Mouse (Mus musculus): ENCODE measurements around the gene Cox6b2. TPM values are rescaled to one million over a fixed set of nuclear protein-coding genes. Genes with fewer than 3 reads are reported as not detected.
A peak's percentile ranks its signal among the peaks of the same experiment; 100 is the strongest.

Gene Cox6b2
- total RNA-seq, 2 experiments from 2014 or later, result 7.4 to 10.9 TPM

GRCm38 (mm10) chr7:4771202-4771601 is 18.3 kb upstream of the Cox6b2 start, which contains the start of gene Fam71e2:
Gene Fam71e2, minus strand, starts transcription at chr7:4771302.
- DNase-seq, result no peak
- intact Hi-C loops (cut with DNase I), result no loop called here

DNA sequence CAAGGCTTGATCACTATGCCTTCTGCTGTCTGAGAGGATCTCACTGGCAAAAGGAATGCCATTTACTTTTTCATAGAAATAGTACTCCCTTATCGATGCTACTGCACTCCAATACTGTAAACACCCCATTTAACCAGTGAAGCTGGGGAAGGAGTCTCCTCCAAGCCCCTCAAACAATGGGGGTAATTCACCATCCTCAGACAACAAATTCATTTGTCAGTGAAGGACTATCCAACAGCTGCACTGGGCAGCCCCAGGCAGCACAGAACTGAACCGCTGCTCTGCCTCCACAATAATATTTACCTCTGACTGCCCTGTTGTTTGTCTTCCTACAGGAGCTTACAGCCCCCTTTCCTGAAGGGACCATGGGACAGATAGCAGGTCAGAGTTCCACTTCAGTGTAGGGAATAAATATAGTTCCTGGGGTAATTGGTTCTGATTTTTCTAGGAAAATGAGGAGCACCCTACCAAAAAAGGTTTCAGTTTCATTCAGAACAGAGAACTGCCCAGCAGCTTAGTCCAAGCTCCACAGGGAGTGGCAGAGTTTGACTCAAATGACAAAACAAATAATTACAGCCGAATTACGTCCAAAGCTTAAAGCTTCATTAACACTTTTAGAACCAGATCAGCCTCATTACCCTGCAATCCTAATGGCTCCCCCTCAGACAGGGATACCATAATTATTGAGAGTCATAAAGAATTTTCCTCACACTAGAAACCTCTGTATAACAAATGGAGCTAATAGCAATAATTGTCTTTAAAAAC is 12.2 kb upstream of the Cox6b2 start:
- intact Hi-C loops (cut with DNase I), result no loop called here
- DNase-seq, result no peak

DNA sequence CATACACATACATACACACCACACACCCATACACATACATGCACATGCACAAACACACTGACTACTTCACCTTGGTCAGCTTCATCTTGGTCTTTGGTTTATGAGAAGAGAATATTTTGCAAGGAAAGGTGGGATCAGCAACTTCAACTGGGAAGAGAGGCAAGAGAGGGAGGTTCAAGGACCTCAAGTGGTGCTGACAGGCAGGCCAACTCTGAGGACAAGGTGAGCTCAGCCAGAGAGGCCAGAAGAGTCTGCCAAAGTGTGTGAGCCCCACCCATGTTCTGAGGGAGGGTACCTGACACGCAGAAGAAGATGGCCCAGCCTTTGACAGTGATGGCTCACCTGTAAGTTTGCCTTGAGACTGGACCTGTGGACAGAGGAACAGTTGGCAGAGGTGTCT is 6.8 kb upstream of the Cox6b2 start:
- DNase-seq, result no peak
- intact Hi-C loops (cut with DNase I), result loop anchor here (2.0 kb wide), 1 partner anchor 23 kb away; the partner anchor contains the start of genes Il11 and Tmem190

DNA sequence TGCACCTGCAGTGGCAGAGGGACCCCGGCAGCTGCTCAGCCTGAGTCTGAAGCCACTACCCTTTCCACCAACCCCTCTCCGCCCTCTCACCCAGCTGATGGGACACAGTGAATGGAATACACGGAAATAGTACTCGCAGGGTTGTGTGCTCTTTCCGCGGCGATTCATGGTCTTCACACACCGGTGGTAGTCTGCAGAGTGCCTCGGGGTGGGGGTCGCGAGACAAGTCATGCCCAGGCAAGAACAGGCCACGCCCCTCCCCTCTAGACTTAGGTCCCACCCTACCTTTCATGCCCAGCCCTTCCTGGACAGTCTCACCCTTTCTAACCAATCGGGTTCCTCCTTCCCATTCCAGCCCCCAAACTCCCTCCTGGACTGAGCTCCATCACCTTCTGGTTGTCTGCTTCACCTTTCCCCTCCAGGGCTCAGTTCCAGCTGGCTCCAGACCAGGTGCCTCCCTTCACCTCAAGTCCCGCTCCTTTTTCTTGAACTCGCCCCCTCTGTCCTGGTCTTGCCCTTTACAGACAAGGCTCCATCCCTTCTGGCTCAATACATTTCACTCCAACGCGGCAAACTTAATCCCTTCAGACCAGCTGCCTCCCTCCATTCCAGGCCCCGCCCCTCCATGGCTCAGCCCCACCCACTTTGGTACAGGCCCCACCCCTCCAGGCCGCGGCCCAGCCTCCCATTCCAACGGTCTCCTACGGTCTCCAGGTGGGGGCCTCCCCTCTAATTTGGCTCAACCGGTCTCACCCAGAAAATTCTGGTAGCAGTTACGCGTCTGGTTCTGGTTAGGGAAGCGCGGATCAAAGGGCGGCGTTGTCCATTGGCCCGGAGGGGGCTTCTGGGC is 698 bp downstream of the Cox6b2 start:
- intact Hi-C loops (cut with DNase I), result no loop called here
- peak; percentile 25 to 41 for DNase-seq

DNA sequence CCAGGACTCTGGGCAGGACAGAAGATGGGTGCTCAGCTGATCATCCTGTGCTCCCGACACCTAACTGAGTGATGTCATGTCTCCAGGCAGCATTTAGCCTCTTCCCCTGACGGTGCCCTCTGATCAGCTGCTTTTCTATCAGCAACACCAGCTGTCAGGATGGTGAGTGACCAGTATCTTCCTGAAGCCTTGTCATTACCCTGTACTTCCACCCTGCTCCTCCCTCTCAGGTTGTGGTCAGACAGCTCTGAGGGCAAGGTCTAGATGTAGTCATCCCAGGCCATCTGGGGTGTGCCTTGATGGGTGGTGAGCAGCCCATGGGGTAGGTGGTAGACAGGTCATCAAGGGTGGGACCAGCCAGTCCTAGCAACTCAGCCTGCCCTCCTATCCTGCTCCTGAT is 3.7 kb downstream of the Cox6b2 start:
- intact Hi-C loops (cut with DNase I), result no loop called here
- DNase-seq, result no peak

DNA sequence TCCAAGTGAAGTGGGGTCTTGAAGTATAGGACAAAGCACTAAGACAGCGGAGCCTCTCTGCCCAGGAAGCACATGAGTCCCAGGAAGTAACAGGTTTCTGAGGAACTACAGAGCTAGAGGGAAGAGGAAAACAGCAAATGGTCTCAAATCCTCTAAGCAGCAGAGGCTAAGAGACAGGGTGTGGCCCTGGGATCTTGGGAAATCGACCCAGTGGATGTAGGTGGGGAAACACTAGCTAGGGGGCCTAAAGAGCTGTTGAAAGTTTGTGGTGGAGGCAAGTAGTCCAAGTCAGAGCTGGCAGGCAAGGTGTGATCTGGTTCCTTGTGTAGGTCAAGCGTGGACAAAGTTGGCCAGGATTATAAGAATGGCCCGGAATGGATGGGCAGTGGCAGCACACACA is 4.6 kb downstream of the Cox6b2 start:
- no peak for DNase-seq
- intact Hi-C loops (cut with DNase I), result no loop called here

DNA sequence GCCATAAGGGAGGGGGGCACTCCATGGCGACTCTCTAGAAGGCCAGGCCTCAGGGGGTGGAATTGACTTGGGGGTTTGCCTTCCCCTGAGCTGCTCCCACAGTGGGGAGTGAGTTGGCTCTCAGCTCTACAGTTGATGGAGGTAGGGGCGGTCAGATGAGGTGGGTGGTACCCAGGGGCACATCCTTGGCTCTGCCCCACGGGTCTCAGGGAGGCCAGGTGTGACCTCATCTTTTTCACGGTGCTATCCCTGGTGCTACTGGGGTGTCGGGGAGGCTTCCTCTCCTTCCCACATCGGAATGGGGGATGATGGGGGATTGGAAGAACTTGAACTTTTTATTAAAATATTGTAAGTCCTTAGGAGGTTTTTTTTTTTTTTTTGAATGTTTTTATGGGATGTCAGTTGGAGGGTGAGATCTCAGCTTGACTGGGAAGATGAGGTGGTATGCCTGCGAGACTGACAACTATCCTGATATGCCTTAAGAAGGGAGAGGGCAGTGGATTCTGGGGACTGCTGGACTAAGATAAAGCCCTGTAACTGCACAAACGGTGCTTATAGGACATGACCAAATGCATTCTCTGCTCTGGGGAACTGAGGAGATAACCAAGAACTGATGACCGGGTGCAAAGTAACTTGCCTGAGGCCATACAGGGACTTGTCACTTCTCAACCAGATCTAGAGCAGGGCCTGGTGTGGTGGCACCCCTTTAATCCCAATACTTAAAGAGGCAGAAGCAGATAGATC is 5.6 kb downstream of the Cox6b2 start:
- DNase-seq, result no peak
- intact Hi-C loops (cut with DNase I), result no loop called here

GRCm38 (mm10) chr7:4746326-4746980 is 6.4 kb downstream of the Cox6b2 start:
- intact Hi-C loops (cut with DNase I), result no loop called here
- no peak for DNase-seq

DNA sequence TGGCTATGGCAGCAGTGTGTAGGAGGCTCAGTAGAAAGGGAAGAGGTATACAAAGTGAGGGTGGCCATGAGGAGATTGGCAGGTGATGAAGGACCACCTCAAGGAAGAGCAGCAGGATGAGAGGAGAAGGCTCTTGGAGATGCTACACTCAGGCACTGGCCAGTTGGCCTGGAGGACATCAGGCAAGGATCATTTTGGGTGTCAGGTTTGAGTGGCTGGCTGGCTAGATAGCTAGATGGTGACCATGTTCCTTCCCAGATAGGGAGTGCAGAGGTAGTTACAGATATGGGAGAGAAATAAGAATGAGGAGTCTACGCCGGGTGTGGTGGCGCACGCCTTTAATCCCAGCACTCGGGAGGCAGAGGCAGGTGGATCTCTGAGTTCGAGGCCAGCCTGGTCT is 8.0 kb downstream of the Cox6b2 start:
- intact Hi-C loops (cut with DNase I), result no loop called here
- no peak for DNase-seq

GRCm38 (mm10) chr7:4743354-4743753 is 9.5 kb downstream of the Cox6b2 start:
- DNase-seq, result no peak
- intact Hi-C loops (cut with DNase I), result no loop called here

GRCm38 (mm10) chr7:4742482-4742819 is 10.4 kb downstream of the Cox6b2 start:
- DNase-seq, result no peak
- intact Hi-C loops (cut with DNase I), result no loop called here

GRCm38 (mm10) chr7:4741672-4742481 is 11.0 kb downstream of the Cox6b2 start:
- intact Hi-C loops (cut with DNase I), result loop anchor here (2.0 kb wide), 2 partner anchors 51 to 57 kb away; partner anchors contain the start of genes Hspbp1 and Rpl28
- no peak for DNase-seq

DNA sequence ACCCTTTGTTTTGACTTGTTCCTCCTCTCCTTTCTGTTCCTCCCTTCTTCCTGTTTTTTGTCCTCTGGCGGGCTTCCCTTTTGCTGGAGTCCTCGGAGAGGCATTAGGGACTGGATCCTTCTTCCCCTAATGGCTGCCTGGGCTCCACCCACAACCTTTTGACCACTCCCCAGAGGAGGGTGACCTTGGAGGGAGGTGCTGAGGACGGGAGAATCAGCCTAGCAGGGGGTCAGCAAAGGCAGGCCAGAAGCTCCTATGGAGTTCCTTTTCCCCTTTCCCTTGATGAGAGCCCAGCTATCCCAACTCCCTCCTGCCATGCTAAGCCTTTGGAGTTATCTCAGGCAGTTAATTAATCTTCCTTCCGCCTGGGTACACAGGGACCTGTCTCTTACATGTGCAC is 11.7 kb downstream of the Cox6b2 start:
- DNase-seq, result peak; percentile 76 to 80
- intact Hi-C loops (cut with DNase I), result loop anchor here (2.0 kb wide), 2 partner anchors 52 to 56 kb away; partner anchors contain the start of genes Hspbp1 and Rpl28

- no peak for DNase-seq
- intact Hi-C loops (cut with DNase I), result loop anchor here (2.0 kb wide), 2 partner anchors 52 to 56 kb away; partner anchors contain the start of genes Hspbp1 and Rpl28
Observed at GRCm38 (mm10) chr7:4740309-4740727, 12.6 kb downstream of the Cox6b2 start.

GRCm38 (mm10) chr7:4739544-4740275 is 13.2 kb downstream of the Cox6b2 start, which contains the start of gene Kmt5c:
Gene Kmt5c, plus strand, starts transcription at chr7:4740115.
- peak; percentile 99 to 100 for DNase-seq
- intact Hi-C loops (cut with DNase I), result loop anchor here (2.0 kb wide), 2 partner anchors 53 to 55 kb away; partner anchors contain the start of genes Hspbp1 and Rpl28

GRCm38 (mm10) chr7:4739041-4739543 is 13.8 kb downstream of the Cox6b2 start:
- peak in 1 of 2 experiments; percentile 11 for DNase-seq
- intact Hi-C loops (cut with DNase I), result no loop called here

- intact Hi-C loops (cut with DNase I), result no loop called here
- DNase-seq, result no peak
Observed at GRCm38 (mm10) chr7:4732968-4733392, 19.9 kb downstream of the Cox6b2 start.

DNA sequence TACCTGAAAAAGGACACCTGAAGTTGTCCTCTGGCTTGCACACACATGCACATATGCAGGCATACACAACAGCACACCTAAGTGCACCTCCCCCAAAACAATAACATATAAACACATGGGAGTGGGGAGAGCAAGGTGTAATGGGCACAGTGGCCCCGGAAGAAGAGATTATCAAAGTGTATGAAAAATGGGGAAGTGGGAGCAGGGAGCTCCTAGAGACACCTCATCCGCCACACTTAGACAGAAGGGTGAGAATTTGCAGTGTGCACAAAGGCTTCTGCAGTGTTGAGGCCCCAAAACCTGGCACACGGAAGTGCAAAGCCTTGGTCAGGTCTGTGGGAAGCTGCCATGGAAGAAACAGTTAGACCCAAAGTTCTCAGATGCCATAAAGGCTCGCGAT is 21.8 kb downstream of the Cox6b2 start:
- intact Hi-C loops (cut with DNase I), result no loop called here
- DNase-seq, result no peak

Measured in heart, postnatal 10 days (tissue).